Mouse (Mus musculus) embryonic facial prominence, embryonic 12.5 days (tissue): ENCODE results near the gene Ubl4b. TPM values are rescaled to one million over a fixed set of nuclear protein-coding genes. Genes with fewer than 3 reads are reported as not detected.

Source experiments
- ATAC-seq: fragments of 200-750 bp; cut with Nextera tagmentation; 2 replicates; pipeline ENCODE4 v1.8.0; 2017; ENCODE audit not compliant: insufficient number of reproducible peaks, insufficient read depth, low FRiP score, low TSS enrichment
- H3K27ac ChIP-seq: fragments of 300-500 bp; sonication (generic); 2 replicates; pipeline ENCODE4 v1.5.1; 2016; ENCODE audit warnings: mild to moderate bottlenecking
- H3K27me3 ChIP-seq: fragments of 300-500 bp; sonication (generic); 2 replicates; pipeline ENCODE4 v1.6.1; 2016; ENCODE audit warnings: mild to moderate bottlenecking, moderate library complexity
- H3K36me3 ChIP-seq: fragments of 300-500 bp; sonication (generic); 2 replicates; pipeline ENCODE4 v1.6.1; 2016; ENCODE audit warnings: mild to moderate bottlenecking
- H3K4me1 ChIP-seq: fragments of 300-500 bp; sonication (generic); 2 replicates; pipeline ENCODE4 v1.6.1; 2016
- H3K4me2 ChIP-seq: fragments of 300-500 bp; sonication (generic); replicated peaks from 2 replicates; pipeline ENCODE4 v1.6.1; 2016; ENCODE audit warnings: mild to moderate bottlenecking, moderate library complexity
- H3K4me3 ChIP-seq: fragments of 300-500 bp; sonication (generic); 2 replicates; pipeline ENCODE4 v1.5.1; 2016; ENCODE audit warnings: mild to moderate bottlenecking
- H3K9ac ChIP-seq: fragments of 300-500 bp; sonication (generic); 2 replicates; pipeline ENCODE4 v1.6.1; 2016; ENCODE audit warnings: mild to moderate bottlenecking, moderate library complexity
- H3K9me3 ChIP-seq: fragments of 300-500 bp; sonication (generic); 2 replicates; pipeline ENCODE4 v1.6.1; 2016; ENCODE audit warnings: mild to moderate bottlenecking, moderate library complexity
- WGBS: fragments of 180-500 bp; shearing (Covaris S2); methylation state at CpG from one replicate; pipeline ENCODE4 v1.1.7; 2016; 5-methylcytosine and 5-hydroxymethylcytosine counted together
- polyA plus RNA-seq: library from polyadenylated mRNA; unstranded; fragments of >200 nt; fragmentation: Nextera tagmentation; extraction: Ambion mirVana; gene quantifications from 2 replicates; pipeline ENCODE4 v1.2.1, GENCODE M21; 2016

Ubl4b gene
- polyA plus RNA-seq, result 0.46 and 0.48 TPM in 2 replicates

- no peak within 1 kb of the TSS for H3K4me2 ChIP-seq
- H3K27ac ChIP-seq, result no peak within 1 kb of the TSS
- H3K4me1 ChIP-seq, result peaks cover 4% of the 10 kb centered on the region; the same call in 1 of the 2 replicates
- H3K4me3 ChIP-seq, result no peak within 1 kb of the TSS
- no peaks in the 10 kb centered on the region for H3K36me3 ChIP-seq
- H3K9me3 ChIP-seq, result no peaks in the 10 kb centered on the region
- no peak for ATAC-seq
- 78% methylated on average over 2 of the region's 2 CpGs for WGBS
- 0 out of 2 replicates have a peak, but pooled peaks cover 8% of the 10 kb centered on the region for H3K27me3 ChIP-seq
- no peak within 1 kb of the TSS for H3K9ac ChIP-seq
These were observed at the start of gene Ubl4b for GRCm38 (mm10) chr3:107554842-107555241. TSS of gene Ubl4b (minus strand) at chr3:107555073.

GRCm38 (mm10) chr3:107600127-107600526, 45.3 kb upstream of the Ubl4b start:
- Histone ChIP-seq H3K27ac (no peak overlapping the region), H3K9me3 (no peaks in the 10 kb centered on the region), H3K27me3 (peaks cover 59% of the 10 kb centered on the region), H3K9ac (no peak overlapping the region), H3K4me1 (peaks cover 19% of the 10 kb centered on the region), H3K4me2 (peak overlapping the region; percentile 18; the same call in 1 of the 2 replicates), H3K36me3 (no peaks in the 10 kb centered on the region), H3K4me3 (no peak overlapping the region)
- no peak; the same call in 1 of the 2 replicates for ATAC-seq
- WGBS, result 46% methylated on average over 6 of the region's 6 CpGs

GRCm38 (mm10) chr3:107597586-107598389, 42.9 kb upstream of the Ubl4b start:
- Histone ChIP-seq H3K36me3 (no peaks in the 10 kb centered on the region), H3K4me2 (peak overlapping the region; percentile 77), H3K4me1 (peaks cover 27% of the 10 kb centered on the region), H3K27me3 (peaks cover 77% of the 10 kb centered on the region), H3K9ac (peak overlapping the region; percentile 35), H3K4me3 (peak overlapping the region; percentile 58), H3K27ac (0 out of 2 replicates have a peak overlapping the region, but pooled peaks have one; percentile 0), H3K9me3 (no peaks in the 10 kb centered on the region)
- 5% methylated on average over 22 of the region's 22 CpGs for WGBS
- ATAC-seq, result no peak

- peaks cover 27% of the 10 kb centered on the region for H3K4me1 ChIP-seq
- 0 out of 2 replicates have a peak overlapping the region, but pooled peaks have one; percentile 90 for H3K27ac ChIP-seq
- H3K4me2 ChIP-seq, result peak overlapping the region; percentile 77
- H3K36me3 ChIP-seq, result no peaks in the 10 kb centered on the region
- ATAC-seq, result no peak
- peaks cover 73% of the 10 kb centered on the region for H3K27me3 ChIP-seq
- no peaks in the 10 kb centered on the region for H3K9me3 ChIP-seq
- peak overlapping the region; percentile 58 for H3K4me3 ChIP-seq
- 3% methylated on average over 24 of the region's 24 CpGs for WGBS
- peak overlapping the region; percentile 35 for H3K9ac ChIP-seq
These were observed 42.3 kb upstream of the Ubl4b start for GRCm38 (mm10) chr3:107597134-107597533.

- Histone ChIP-seq H3K4me1 (peaks cover 27% of the 10 kb centered on the region), H3K9ac (peak overlapping the region; percentile 84), H3K9me3 (no peaks in the 10 kb centered on the region), H3K27me3 (peaks cover 73% of the 10 kb centered on the region), H3K36me3 (no peaks in the 10 kb centered on the region), H3K27ac (peak overlapping the region; percentile 90), H3K4me2 (peak overlapping the region; percentile 77), H3K4me3 (peak overlapping the region; percentile 58)
- WGBS, result under 1% methylated on average over 26 of the region's 26 CpGs
- no peak for ATAC-seq
These were observed 41.7 kb upstream of the Ubl4b start for GRCm38 (mm10) chr3:107596559-107596958.

- H3K9ac ChIP-seq, result peak overlapping the region; percentile 84
- no peaks in the 10 kb centered on the region for H3K36me3 ChIP-seq
- under 1% methylated on average over 34 of the region's 34 CpGs for WGBS
- no peaks in the 10 kb centered on the region for H3K9me3 ChIP-seq
- peaks cover 26% of the 10 kb centered on the region for H3K4me1 ChIP-seq
- peak overlapping the region; percentile 58 for H3K4me3 ChIP-seq
- no peak for ATAC-seq
- peak overlapping the region; percentile 90 for H3K27ac ChIP-seq
- peaks cover 68% of the 10 kb centered on the region for H3K27me3 ChIP-seq
- peak overlapping the region; percentile 77 for H3K4me2 ChIP-seq
These were observed 41.1 kb upstream of the Ubl4b start for GRCm38 (mm10) chr3:107595938-107596461.

GRCm38 (mm10) chr3:107595264-107595937, 40.5 kb upstream of the Ubl4b start:
- peak overlapping the region; percentile 58 for H3K4me3 ChIP-seq
- H3K4me1 ChIP-seq, result peaks cover 20% of the 10 kb centered on the region
- H3K4me2 ChIP-seq, result peak overlapping the region; percentile 77
- no peak for ATAC-seq
- H3K27me3 ChIP-seq, result peaks cover 64% of the 10 kb centered on the region
- no peaks in the 10 kb centered on the region for H3K36me3 ChIP-seq
- WGBS, result under 1% methylated on average over 48 of the region's 50 CpGs
- H3K27ac ChIP-seq, result peak overlapping the region; percentile 90
- H3K9ac ChIP-seq, result peak overlapping the region; percentile 84
- no peaks in the 10 kb centered on the region for H3K9me3 ChIP-seq

- ATAC-seq, result no peak
- peaks cover 58% of the 10 kb centered on the region for H3K27me3 ChIP-seq
These were observed 39.9 kb upstream of the Ubl4b start, which contains the start of gene Alx3 for GRCm38 (mm10) chr3:107594662-107595263. TSS of gene Alx3 (plus strand) at chr3:107595031.

GRCm38 (mm10) chr3:107593632-107594031, 38.8 kb upstream of the Ubl4b start:
- WGBS, result 24% methylated on average over 2 of the region's 2 CpGs
- no peak for ATAC-seq
- Histone ChIP-seq H3K4me2 (peak overlapping the region; percentile 77), H3K9me3 (no peaks in the 10 kb centered on the region), H3K36me3 (no peaks in the 10 kb centered on the region), H3K4me3 (no peak overlapping the region), H3K27ac (no peak overlapping the region), H3K4me1 (peaks cover 14% of the 10 kb centered on the region; the same call in 1 of the 2 replicates), H3K27me3 (peaks cover 53% of the 10 kb centered on the region), H3K9ac (no peak overlapping the region)

More at GRCm38 (mm10) chr3:107594662-107595263, 39.9 kb upstream of the Ubl4b start, which contains the start of gene Alx3:
- Histone ChIP-seq H3K4me3 (peak within 1 kb of the TSS; percentile 58), H3K4me1 (peaks cover 14% of the 10 kb centered on the region; the same call in 1 of the 2 replicates), H3K36me3 (no peaks in the 10 kb centered on the region), H3K27ac (peak within 1 kb of the TSS; percentile 90), H3K4me2 (peak within 1 kb of the TSS; percentile 77), H3K9me3 (no peaks in the 10 kb centered on the region), H3K9ac (peak within 1 kb of the TSS; percentile 84)
- WGBS, result under 1% methylated on average over 41 of the region's 46 CpGs

- 69% methylated on average over 1 of the region's 1 CpGs for WGBS
- H3K27me3 ChIP-seq, result peaks cover 56% of the 10 kb centered on the region
- no peaks in the 10 kb centered on the region for H3K9me3 ChIP-seq
- no peak overlapping the region for H3K4me3 ChIP-seq
- no peak for ATAC-seq
- H3K9ac ChIP-seq, result no peak overlapping the region
- H3K27ac ChIP-seq, result no peak overlapping the region
- peaks cover 14% of the 10 kb centered on the region; the same call in 1 of the 2 replicates for H3K4me1 ChIP-seq
- H3K4me2 ChIP-seq, result no peak overlapping the region
- H3K36me3 ChIP-seq, result no peaks in the 10 kb centered on the region
These were observed 36.7 kb upstream of the Ubl4b start for GRCm38 (mm10) chr3:107591612-107592011.

- no peak for ATAC-seq
- H3K4me1 ChIP-seq, result peaks cover 18% of the 10 kb centered on the region; the same call in 1 of the 2 replicates
- no peaks in the 10 kb centered on the region for H3K36me3 ChIP-seq
- H3K4me3 ChIP-seq, result no peak overlapping the region
- 0 out of 2 replicates have a peak overlapping the region, but pooled peaks have one; percentile 2 for H3K27ac ChIP-seq
- peaks cover 69% of the 10 kb centered on the region for H3K27me3 ChIP-seq
- no peak overlapping the region for H3K4me2 ChIP-seq
- 58% methylated on average over 6 of the region's 6 CpGs for WGBS
- H3K9ac ChIP-seq, result no peak overlapping the region
- H3K9me3 ChIP-seq, result no peaks in the 10 kb centered on the region
These were observed 31.6 kb upstream of the Ubl4b start for GRCm38 (mm10) chr3:107586504-107586903.
